Mouse (Mus musculus) C2C12 (cell line): ENCODE data around the gene Cox8a.

ENCODE experiments used
- CTCF ChIP-seq: IDR thresholded peaks from one replicate; pipeline ENCODE4 v1.5.1; 2011; ENCODE audit not compliant: control insufficient read depth, insufficient read depth, insufficient read length
- MAX ChIP-seq: IDR thresholded peaks from one replicate; pipeline ENCODE4 v1.6.1; 2011; ENCODE audit warnings: mild to moderate bottlenecking, control low read depth
- MYOD1 ChIP-seq: IDR thresholded peaks from one replicate; pipeline ENCODE4 v1.6.1; 2011; ENCODE audit warnings: low read depth; ENCODE audit not compliant: control insufficient read depth, insufficient read length
- MYOG ChIP-seq: IDR thresholded peaks from one replicate; pipeline ENCODE4 v1.6.1; 2011; ENCODE audit not compliant: control insufficient read depth, insufficient read length; ENCODE audit errors: extremely low read depth

- TF ChIP-seq CTCF (no peak), MYOG (no peak), MYOD1 (no peak), MAX (no peak)
These were observed 31.6 kb downstream of the Cox8a start for GRCm38 (mm10) chr19:7185715-7186291.
